Mouse (Mus musculus): ENCODE data around the gene Grn. TPM values are rescaled to one million over a fixed set of nuclear protein-coding genes. Genes with fewer than 3 reads are reported as not detected.

The Grn gene
- polyA plus RNA-seq, 1 experiment, result 79.1 TPM

DNA sequence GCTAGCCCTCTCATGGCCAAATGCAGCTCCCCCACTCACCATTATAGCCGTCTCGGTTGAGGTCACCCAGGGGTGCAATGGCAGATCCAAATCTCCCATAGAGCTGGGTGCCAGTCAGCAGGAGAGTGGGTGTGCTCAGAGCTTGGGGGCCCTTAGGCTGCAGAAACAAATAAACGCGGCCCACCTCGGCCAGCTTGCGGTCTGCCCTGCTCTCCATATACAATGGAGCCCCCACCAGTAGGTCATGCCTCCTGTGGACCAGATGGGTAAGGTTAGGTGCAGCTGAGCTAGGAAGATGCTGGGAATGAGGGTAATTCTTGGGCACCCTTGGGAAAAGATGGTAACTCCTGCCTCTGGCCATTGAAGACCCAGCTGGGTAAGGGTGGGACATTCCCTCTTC lies 34.8 kb downstream of the Grn start:
- H3K79me2 ChIP-seq (ENCODE audit: control insufficient read depth, insufficient read depth), result no peaks in the 10 kb centered on the region
- H3K79me3 ChIP-seq (ENCODE audit: low read depth), result no peaks in the 10 kb centered on the region
- no peaks in the 10 kb centered on the region for H3K36me3 ChIP-seq (ENCODE audit: control insufficient read depth, insufficient read depth)
- no peak overlapping the region for H3K4me3 ChIP-seq (ENCODE audit: insufficient read depth, poor library complexity, severe bottlenecking)
- H3ac ChIP-seq (ENCODE audit: control insufficient read depth, insufficient read length, low read depth), result no peak overlapping the region
- H3K27me3 ChIP-seq (ENCODE audit: control insufficient read depth, insufficient read depth, insufficient read length), result no peaks in the 10 kb centered on the region
- TF ChIP-seq MAX (IDR thresholded peaks at IDR 0.05) (no peak), CEBPB (IDR thresholded peaks at IDR 0.05; ENCODE audit: low read depth) (no peak), MYOG (IDR thresholded peaks at IDR 0.05; ENCODE audit: control insufficient read depth, extremely low read depth, insufficient read length) (no peak), USF1 (IDR thresholded peaks at IDR 0.05; ENCODE audit: low read depth) (no peak), MYOD1 (IDR thresholded peaks at IDR 0.05; ENCODE audit: control insufficient read depth, insufficient read length, low read depth) (no peak), CTCF (IDR thresholded peaks at IDR 0.05; ENCODE audit: control insufficient read depth, insufficient read depth, insufficient read length) (no peak), FOSL1 (IDR thresholded peaks at IDR 0.05; ENCODE audit: insufficient read depth, low read length, poor library complexity, severe bottlenecking) (no peak)

DNA sequence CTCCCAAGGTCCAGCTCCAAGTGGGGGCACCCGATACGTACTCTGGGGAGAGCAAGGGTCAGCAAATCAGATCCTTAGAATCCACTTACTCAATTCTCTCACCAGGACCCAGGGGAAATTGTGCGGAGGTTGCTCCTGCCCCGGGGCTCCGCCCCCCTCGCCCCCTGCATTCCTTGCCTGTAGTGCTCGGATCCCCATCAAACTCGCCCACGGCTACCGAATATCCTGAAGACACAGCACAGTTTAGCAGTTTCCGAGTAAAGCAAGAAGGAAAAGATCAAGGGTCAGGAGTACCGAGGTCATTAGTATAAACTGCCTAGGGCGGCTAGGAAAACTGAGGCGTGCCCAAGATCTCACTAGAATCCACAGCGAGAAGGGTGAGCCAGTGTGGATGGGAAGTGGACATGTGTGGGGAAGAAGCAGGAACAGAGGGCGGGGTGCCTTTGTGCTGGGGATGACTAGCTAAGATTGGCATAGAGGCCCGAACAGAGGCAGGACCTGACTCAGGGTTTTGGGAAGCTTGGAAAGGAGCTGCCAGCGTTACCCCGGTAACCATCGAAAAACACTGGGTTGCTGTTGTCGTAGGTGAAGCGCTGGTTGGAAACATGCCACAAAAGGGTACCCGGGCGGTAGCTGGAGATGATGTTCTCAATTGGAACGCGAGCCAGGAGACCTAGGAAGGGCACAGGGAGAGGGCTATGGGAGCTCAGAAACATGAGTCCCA lies 35.8 kb downstream of the Grn start:
- TF ChIP-seq FOSL1 (IDR thresholded peaks at IDR 0.05; ENCODE audit: insufficient read depth, low read length, poor library complexity, severe bottlenecking) (no peak), USF1 (IDR thresholded peaks at IDR 0.05; ENCODE audit: low read depth) (no peak), MAX (IDR thresholded peaks at IDR 0.05) (no peak), CTCF (IDR thresholded peaks at IDR 0.05; ENCODE audit: control insufficient read depth, insufficient read depth, insufficient read length) (no peak), MYOG (IDR thresholded peaks at IDR 0.05; ENCODE audit: control insufficient read depth, extremely low read depth, insufficient read length) (no peak), CEBPB (IDR thresholded peaks at IDR 0.05; ENCODE audit: low read depth) (no peak), MYOD1 (IDR thresholded peaks at IDR 0.05; ENCODE audit: control insufficient read depth, insufficient read length, low read depth) (no peak)
- H3K79me3 ChIP-seq (ENCODE audit: low read depth), result no peaks in the 10 kb centered on the region
- H3K79me2 ChIP-seq (ENCODE audit: control insufficient read depth, insufficient read depth), result no peaks in the 10 kb centered on the region
- H3K36me3 ChIP-seq (ENCODE audit: control insufficient read depth, insufficient read depth), result no peaks in the 10 kb centered on the region
- H3ac ChIP-seq (ENCODE audit: control insufficient read depth, insufficient read length, low read depth), result no peak overlapping the region
- H3K4me3 ChIP-seq (ENCODE audit: insufficient read depth, poor library complexity, severe bottlenecking), result no peak overlapping the region
- no peaks in the 10 kb centered on the region for H3K27me3 ChIP-seq (ENCODE audit: control insufficient read depth, insufficient read depth, insufficient read length)

DNA sequence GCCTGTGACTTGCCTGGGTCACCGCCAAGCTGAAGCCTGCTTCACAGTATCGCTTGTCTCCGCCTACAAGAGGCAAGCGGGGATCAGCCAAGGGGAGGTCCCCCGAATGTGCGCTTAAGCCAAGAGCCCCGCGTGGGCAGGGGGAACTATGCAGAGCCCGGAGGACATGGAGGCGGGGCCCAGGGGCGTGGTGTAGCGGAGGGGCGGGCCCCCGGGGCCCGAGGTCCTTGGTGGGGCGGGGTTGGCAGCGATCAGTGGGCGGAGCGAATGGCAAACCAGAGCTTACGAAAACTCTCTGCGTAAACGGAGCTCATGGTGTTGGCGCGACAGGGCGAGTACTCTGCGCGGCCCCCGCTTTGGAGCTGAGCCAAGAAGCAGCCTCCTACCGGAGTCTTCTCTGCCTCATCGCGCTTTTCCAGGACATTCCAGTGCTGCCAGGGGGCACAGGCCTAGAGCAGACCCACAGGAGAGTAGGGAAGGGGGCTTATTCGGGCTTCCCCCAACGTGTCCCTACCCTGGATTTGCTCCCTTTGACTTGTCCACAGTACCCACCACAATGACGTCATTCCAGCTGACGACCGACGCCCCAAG lies 37.0 kb downstream of the Grn start:
- H3ac ChIP-seq (ENCODE audit: control insufficient read depth, insufficient read length, low read depth), result peak overlapping the region; percentile 32
- no peak for TF ChIP-seq MYOD1 (IDR thresholded peaks at IDR 0.05; ENCODE audit: control insufficient read depth, insufficient read length, low read depth)
- no peak for TF ChIP-seq USF1 (IDR thresholded peaks at IDR 0.05; ENCODE audit: low read depth)
- TF ChIP-seq MAX (IDR thresholded peaks at IDR 0.05), result peak; percentile 14
- TF ChIP-seq CTCF (IDR thresholded peaks at IDR 0.05; ENCODE audit: control insufficient read depth, insufficient read depth, insufficient read length), result no peak
- no peak for TF ChIP-seq CEBPB (IDR thresholded peaks at IDR 0.05; ENCODE audit: low read depth)
- TF ChIP-seq MYOG (IDR thresholded peaks at IDR 0.05; ENCODE audit: control insufficient read depth, extremely low read depth, insufficient read length), result no peak
- TF ChIP-seq FOSL1 (IDR thresholded peaks at IDR 0.05; ENCODE audit: insufficient read depth, low read length, poor library complexity, severe bottlenecking), result no peak
- peak overlapping the region; percentile 18 for H3K4me3 ChIP-seq (ENCODE audit: insufficient read depth, poor library complexity, severe bottlenecking)
- H3K79me2 ChIP-seq (ENCODE audit: control insufficient read depth, insufficient read depth), result no peaks in the 10 kb centered on the region
- no peaks in the 10 kb centered on the region for H3K36me3 ChIP-seq (ENCODE audit: control insufficient read depth, insufficient read depth)
- H3K79me3 ChIP-seq (ENCODE audit: low read depth), result no peaks in the 10 kb centered on the region
- no peaks in the 10 kb centered on the region for H3K27me3 ChIP-seq (ENCODE audit: control insufficient read depth, insufficient read depth, insufficient read length)

DNA sequence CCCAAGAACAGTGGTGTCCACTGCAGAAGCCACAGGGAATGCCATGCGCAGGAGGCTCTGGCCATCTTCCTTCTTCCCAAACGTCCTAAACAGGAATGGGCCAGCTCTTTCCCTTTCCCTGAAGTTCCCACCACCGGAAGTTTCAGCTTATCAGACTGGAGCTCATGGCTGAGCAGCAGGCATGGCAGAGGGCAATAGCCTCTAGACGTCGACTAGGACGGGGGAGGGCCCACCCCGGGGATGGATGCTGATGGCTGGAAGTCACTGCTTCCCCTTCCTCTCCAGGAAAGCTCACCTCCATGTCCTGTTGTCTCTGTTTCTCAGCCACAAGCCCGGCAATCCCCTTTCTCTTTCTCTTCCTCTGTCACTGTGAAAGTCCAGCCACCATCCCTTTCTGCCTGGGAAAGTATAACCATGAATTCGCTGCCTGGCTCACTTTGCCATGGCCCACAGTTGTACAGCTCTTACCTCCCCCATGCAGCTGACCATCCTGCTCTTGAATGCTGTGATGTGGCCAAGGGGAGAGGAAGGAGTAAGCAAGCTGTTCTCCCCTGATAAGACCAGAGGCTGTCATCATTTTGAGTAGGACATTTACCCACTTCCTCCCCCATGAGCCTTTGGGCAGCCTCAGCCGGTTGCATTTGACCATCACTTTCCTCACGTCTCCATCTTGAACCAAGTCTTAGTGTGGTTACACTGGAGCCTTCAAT lies 39.7 kb downstream of the Grn start, which contains the start of gene Itga2b:
TSS of gene Itga2b (minus strand) at position 475 of the 710 bp plus-strand sequence.
- Histone ChIP-seq H3K4me3 (ENCODE audit: insufficient read depth, poor library complexity, severe bottlenecking) (no peak within 1 kb of the TSS), H3K27me3 (ENCODE audit: control insufficient read depth, insufficient read depth, insufficient read length) (no peaks in the 10 kb centered on the region), H3K79me3 (ENCODE audit: low read depth) (no peaks in the 10 kb centered on the region), H3K79me2 (ENCODE audit: control insufficient read depth, insufficient read depth) (no peaks in the 10 kb centered on the region), H3ac (ENCODE audit: control insufficient read depth, insufficient read length, low read depth) (no peak within 1 kb of the TSS), H3K36me3 (ENCODE audit: control insufficient read depth, insufficient read depth) (no peaks in the 10 kb centered on the region)
- TF ChIP-seq MYOG (IDR thresholded peaks at IDR 0.05; ENCODE audit: control insufficient read depth, extremely low read depth, insufficient read length) (no peak), MYOD1 (IDR thresholded peaks at IDR 0.05; ENCODE audit: control insufficient read depth, insufficient read length, low read depth) (no peak), FOSL1 (IDR thresholded peaks at IDR 0.05; ENCODE audit: insufficient read depth, low read length, poor library complexity, severe bottlenecking) (no peak), MAX (IDR thresholded peaks at IDR 0.05) (no peak), USF1 (IDR thresholded peaks at IDR 0.05; ENCODE audit: low read depth) (no peak), CEBPB (IDR thresholded peaks at IDR 0.05; ENCODE audit: low read depth) (no peak), CTCF (IDR thresholded peaks at IDR 0.05; ENCODE audit: control insufficient read depth, insufficient read depth, insufficient read length) (no peak)

DNA sequence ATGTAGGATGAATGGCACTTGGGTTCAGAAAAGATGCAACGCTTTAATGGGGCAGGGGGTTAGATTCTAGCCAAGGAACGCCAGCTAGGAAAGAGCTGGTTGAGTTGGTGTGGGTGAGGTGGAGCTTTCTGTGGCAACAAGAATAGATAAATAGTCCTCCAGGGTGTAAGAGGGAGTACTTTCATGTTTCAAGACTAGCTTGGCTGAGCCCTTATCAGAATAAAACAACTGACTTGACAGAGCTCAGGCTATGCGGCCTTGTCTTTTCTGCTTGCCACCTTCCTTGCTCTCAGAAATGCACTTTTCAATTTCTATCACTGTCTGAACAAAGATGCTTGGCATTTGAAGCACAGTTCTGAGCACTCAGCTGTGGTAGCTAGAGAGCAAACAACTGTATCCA lies 44.9 kb downstream of the Grn start:
- TF ChIP-seq MYOG (IDR thresholded peaks at IDR 0.05; ENCODE audit: control insufficient read depth, extremely low read depth, insufficient read length) (no peak), FOSL1 (IDR thresholded peaks at IDR 0.05; ENCODE audit: insufficient read depth, low read length, poor library complexity, severe bottlenecking) (no peak), USF1 (IDR thresholded peaks at IDR 0.05; ENCODE audit: low read depth) (no peak), MAX (IDR thresholded peaks at IDR 0.05) (no peak), MYOD1 (IDR thresholded peaks at IDR 0.05; ENCODE audit: control insufficient read depth, insufficient read length, low read depth) (no peak), CEBPB (IDR thresholded peaks at IDR 0.05; ENCODE audit: low read depth) (no peak), CTCF (IDR thresholded peaks at IDR 0.05; ENCODE audit: control insufficient read depth, insufficient read depth, insufficient read length) (no peak)
- H3K79me3 ChIP-seq (ENCODE audit: low read depth), result no peaks in the 10 kb centered on the region
- no peaks in the 10 kb centered on the region for H3K27me3 ChIP-seq (ENCODE audit: control insufficient read depth, insufficient read depth, insufficient read length)
- H3K36me3 ChIP-seq (ENCODE audit: control insufficient read depth, insufficient read depth), result peaks cover 30% of the 10 kb centered on the region
- no peak overlapping the region for H3K4me3 ChIP-seq (ENCODE audit: insufficient read depth, poor library complexity, severe bottlenecking)
- H3K79me2 ChIP-seq (ENCODE audit: control insufficient read depth, insufficient read depth), result no peaks in the 10 kb centered on the region
- no peak overlapping the region for H3ac ChIP-seq (ENCODE audit: control insufficient read depth, insufficient read length, low read depth)

All from C2C12 (cell line).